Mouse (Mus musculus): ENCODE measurements around the gene Mrpl17.

The Mrpl17 gene

DNA sequence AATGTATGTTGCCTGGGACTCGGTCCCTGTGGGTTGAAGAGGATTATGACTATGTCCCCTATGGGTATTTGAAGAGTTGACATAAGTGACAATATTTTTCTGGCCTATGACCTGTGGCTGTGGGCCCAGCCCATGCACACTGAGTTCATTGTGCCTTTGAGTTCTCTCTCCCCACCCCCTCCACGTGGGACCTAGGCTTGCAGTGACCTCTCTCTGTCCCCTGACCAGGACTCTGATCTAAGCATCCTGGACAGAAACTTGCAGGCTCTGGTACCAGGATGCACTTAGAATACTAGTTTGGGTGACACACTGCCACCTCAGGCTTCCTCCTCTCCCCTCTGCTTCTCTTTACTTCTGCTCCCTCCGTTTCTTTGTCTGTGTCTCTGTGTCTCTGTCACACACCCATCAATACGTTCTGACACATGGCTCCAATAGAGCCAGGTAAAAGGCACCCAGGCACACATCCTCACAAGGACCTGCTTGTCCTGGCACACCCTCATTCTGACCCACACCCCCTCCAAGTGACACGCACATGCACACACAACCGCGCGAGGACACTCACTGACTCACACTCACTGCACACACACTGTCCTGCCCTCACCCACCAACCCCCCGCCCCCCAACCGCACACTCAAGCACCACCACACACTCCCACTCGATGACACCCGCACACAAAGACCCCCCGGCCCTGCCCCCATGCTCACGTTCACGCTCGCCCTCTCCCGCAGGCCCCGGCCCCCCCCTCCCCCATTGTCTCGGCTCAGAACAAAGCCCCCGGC, 24.2 kb downstream of the Mrpl17 start:
- no peak for DNase-seq (ENCODE audit: low read depth, low spot score)

DNA sequence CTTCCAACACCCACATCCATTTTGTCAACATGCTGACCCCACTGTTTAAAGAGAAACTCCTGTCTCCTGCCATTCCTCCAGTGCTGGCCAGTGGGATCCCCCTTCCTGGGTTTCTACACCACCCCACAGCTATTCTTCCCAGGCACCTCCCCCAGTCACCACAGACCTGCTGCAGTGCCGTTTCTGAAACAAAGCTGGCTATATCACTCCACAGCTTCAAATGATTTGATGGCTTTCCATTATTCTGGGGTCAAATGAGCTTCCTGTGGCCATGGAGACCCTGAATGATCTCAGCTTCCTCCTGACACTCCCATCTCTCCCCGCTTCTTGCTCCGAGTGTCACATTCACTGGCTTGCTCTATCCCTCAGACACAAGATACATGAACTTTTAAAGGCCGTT, 26.3 kb downstream of the Mrpl17 start:
- no peak for DNase-seq (ENCODE audit: low read depth, low spot score)

DNA sequence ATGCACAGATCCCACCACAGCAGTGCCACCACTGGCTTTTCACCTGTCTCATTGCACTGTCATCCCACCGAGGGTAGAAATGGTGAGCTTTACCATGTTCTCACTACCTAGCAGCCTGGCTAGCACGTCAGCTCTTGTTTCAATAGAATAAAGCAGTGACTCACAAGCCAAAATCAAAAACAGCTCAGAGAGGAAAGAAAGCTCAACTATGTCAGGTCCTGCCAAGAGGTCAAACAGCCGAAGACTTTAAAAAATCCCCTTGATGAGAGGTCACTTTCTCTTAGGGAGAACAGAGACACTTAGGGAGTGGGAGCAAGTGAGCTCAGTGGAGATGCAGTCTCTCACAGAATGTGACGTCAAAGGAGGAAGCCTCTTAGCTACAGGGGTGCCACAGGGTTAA, 27.0 kb downstream of the Mrpl17 start:
- DNase-seq (ENCODE audit: low read depth, low spot score), result no peak

DNA sequence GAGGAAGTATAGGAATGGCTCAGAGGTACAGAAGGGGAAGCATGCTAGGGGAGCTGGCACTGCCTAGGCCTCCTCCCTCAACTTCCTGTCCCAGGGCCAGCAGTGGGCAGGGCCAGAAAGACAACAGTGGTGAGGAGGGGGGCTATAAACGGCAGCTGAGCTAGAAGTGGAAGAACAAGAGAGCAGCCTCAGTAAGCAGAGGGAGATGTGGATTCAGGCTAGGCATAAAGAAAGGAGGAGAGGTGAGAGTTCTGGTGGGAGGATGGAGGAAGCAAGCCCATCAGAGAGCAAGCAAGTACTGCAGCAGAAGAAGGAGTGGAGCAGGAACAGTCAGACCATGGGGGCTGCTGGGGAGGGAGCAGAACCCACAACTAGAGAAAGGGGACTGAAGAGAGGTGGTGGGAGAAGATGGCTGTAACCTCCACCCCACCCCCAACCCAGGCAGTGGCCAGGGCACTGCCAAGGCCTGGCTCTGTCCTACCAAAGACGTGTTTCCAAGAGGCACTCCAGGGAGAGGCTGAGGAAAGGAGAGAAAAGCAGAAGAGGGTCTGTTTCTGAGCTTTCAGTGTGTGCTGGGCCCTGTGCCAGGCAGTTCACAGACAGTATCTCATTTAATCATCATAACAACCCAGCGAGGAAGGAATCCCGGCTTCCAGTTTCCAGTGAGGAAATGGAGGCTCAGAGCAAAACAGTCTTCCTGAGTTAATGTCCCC, 32.2 kb downstream of the Mrpl17 start:
- DNase-seq (ENCODE audit: low read depth, low spot score), result no peak

DNA sequence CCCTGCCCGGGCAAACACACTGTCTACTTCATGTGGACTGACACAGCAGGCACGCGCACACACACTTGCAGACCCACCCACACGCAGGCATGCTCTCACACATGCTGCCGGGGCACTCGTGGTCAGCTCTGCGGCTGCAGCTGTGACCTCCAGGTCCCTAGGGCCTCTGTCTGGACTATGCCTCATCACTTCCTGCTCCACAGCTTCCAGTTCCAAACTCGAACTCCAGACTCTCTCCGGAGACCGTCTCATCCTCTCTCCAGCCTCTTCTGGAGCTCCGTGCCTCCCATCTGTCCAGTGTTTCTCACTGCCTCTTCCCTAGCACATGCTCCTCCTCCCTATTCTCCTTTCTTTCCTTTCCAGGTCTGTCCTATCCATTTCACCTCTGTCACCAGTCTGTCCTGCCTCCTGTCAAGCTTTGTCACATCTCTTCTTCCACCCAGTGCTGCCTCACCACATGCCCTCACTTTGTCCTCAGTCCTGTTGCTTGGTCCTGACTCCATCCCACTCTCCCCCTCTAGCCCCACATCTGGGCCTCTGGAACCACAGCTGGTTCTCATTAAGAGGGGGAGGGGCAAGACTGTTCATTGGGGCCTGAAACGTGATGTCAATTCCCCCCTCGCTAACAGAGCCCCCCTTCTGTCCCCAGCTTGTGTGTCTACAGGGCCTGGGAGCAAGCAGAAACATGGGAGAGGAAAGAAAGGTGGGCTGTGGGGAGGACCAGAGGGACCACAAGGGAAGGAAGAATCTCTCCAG, 32.9 kb downstream of the Mrpl17 start:
- DNase-seq (ENCODE audit: low read depth, low spot score), result peak; percentile 77

DNA sequence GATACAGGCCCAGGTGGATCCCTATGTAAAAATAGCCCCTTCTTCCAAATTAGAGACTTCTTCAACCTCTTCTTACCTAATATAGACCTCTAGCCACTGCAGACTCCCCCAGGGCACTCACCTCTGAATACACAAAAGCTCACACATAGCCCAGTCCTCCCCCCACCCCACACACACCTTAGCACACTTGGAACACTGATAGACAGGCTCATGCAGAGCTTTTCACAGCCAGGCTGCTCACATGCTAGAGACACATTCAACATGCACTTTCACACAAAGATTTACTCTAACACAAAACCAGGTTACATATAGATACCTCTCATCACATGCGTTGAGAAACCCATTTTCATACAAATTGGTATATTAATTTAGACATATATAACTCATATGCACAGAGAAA, 33.6 kb downstream of the Mrpl17 start:
- DNase-seq (ENCODE audit: low read depth, low spot score), result no peak

DNA sequence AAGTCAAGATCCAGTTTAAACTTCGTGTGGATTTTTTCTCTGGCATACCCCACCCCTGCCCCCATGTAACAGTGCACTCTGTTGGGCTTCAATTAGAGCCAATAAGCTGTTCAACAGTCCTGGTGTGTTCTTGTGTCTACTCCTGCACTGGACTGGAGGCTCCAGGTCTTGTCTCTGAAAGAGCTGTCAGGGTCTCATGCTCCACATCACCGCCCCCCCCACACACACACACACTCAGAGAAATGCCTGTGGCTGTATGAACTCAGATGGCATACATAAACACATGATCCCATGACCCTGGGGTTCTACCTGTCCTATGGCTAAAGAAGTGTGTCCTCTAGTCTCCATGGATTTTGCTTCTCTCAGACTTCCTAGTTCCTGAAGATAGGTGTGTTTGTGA, 34.9 kb downstream of the Mrpl17 start:
- DNase-seq (ENCODE audit: low read depth, low spot score), result no peak

DNA sequence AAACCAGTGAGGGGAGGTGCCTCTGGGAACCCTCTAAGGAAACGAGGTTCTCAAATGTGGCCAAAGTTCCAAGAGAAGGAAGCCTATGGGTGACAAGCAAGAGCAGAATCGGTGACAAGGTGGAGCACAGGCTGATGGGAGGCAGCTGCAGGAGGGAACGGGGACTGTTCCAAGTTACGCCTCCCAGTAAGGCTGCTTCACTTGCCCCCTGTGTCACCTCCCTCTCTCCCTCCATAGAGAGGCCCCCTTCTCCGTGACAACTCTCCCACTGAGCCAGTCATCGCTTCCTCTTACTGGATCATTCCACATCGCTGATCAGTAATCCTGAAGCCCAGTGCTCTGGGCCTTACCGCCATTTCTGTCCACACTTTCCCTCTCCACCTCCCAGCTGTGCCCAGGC, 36.2 kb downstream of the Mrpl17 start:
- no peak for DNase-seq (ENCODE audit: low read depth, low spot score)

DNA sequence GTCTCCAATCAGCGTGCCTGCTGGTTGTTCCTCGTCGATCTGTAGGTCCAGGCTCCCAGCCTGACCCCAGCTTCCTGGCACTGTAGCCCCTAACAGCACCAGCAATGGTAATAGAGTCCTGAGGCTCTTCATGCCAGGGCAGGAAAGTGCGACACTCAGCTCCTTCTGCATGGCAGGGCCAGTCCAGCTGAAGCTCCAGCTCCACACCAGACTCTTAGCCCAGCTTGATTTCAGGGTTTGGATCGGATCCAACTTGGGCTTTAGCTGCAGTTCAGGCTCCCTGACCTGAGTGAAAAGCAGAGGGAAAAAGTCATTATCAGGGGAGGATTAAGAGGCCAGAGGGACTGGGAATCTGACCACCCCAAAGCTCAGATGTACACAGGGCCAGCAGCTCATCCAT, 37.9 kb downstream of the Mrpl17 start:
- no peak for DNase-seq (ENCODE audit: low read depth, low spot score)

DNA sequence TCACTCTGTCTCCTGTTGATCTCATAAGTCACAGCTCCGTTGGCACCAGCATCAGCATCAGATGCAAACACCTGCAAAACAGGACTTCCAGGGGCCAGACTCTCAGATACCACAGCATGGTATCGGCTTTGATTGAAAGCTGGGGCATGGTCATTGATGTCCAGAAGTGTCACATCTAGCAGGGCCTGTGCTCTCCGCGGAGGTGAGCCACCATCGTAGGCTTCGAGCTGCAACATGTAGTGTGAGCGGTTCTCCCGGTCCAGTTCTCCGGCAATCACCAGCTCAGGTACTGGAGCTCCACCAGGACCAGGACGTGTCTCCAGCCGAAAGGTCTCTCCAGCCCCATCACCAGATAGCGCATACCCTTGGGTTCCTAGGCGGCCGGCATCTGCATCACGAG, 38.6 kb downstream of the Mrpl17 start:
- DNase-seq (ENCODE audit: low read depth, low spot score), result no peak

DNA sequence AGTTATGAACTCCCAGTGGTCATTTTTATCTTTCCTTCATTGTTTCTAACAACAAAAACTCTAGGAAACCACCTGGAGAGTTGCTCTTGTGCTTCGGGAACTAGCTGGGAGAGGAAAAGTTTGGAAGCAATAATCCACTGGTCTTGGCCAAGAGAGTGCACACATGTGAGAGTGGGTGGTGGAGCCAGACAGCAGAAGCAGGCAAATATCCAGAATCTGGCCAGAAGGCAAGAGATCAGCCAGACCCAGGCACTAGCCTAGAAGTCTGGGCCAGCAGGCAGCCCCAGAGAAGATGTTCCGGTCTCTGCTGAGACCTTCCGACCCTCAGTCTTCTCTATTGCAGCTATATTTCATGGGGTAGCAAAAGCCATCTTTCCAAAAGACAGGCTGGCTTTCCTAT, 40.9 kb downstream of the Mrpl17 start:
- no peak for DNase-seq (ENCODE audit: low read depth, low spot score)

DNA sequence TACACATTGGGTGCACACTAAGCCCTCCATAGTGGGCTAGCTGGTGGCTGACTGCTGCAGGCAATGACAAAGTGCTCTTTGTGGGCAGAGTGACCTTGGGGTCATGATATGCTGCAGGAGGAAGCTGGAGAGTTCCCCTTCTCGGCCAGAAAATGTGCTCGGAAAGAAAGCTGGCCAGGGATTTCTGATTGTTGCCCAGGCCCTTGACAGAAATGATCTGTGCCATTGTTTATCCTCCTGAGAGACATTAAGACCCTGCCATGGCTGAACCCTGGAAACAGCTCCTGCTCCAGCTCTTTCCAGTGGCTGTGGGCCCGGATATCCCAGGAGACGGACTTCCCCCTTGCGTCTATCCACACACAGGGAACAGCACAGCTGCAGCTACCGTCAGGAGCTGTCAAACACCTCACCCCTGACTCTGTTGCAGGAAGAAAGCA, 43.2 kb downstream of the Mrpl17 start:
- no peak for DNase-seq (ENCODE audit: low read depth, low spot score)

DNA sequence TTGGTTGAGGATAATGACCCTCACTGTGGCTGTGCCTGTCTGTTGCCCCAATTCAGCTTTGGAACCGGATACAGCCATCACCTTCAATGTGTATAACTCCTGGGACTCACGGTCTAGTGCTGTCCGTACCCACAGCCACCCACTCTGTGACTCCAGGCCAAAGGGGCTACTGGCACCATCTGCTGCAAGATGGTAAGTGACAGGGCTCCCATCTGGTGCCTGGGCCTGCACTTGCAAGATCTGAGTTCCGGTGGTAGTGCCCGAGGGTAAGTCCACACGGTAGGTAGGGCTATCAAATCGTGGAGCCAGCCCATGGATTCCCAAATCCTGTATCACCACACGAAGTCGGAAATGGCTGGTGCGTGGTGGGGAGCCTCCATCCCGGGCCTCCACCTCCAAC, 46.6 kb downstream of the Mrpl17 start:
- no peak for DNase-seq (ENCODE audit: low read depth, low spot score)

DNA sequence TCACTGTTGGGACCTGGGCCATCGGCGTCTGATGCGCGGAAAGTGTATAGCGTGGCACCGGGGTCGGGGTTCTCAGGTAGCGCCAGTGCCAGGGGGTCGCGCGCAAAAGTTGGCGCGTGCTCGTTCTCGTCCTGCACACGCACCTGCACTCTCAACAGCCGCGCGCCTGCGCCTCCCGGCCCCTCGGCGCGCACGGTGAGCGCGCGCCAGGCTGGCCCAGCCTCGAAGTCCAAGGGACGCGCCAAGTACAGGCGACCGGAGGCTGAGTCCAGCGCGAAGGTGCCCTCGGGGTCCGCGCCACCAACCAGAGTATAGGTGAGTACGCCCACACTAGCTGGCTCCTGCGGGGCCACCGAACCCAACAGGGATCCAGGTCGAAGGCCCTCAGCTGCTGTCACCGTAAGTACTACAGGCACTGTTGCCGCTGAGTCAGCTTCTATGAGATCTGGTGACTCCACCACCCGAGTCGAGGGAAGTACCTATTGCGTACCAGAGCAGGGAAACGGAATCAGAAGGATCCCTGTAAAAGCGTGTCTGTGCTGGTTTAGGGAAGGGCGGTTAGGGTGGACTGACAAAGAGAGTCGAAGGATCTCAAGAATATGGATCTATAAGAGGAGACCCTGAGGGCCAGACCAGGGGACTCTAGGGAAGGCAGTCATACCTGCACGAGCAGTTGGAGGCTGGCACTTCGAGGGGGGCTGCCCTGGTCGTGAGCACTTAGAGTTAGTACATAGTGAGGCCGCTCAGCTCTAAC, 48.2 kb downstream of the Mrpl17 start:
- DNase-seq (ENCODE audit: low read depth, low spot score), result no peak

DNA sequence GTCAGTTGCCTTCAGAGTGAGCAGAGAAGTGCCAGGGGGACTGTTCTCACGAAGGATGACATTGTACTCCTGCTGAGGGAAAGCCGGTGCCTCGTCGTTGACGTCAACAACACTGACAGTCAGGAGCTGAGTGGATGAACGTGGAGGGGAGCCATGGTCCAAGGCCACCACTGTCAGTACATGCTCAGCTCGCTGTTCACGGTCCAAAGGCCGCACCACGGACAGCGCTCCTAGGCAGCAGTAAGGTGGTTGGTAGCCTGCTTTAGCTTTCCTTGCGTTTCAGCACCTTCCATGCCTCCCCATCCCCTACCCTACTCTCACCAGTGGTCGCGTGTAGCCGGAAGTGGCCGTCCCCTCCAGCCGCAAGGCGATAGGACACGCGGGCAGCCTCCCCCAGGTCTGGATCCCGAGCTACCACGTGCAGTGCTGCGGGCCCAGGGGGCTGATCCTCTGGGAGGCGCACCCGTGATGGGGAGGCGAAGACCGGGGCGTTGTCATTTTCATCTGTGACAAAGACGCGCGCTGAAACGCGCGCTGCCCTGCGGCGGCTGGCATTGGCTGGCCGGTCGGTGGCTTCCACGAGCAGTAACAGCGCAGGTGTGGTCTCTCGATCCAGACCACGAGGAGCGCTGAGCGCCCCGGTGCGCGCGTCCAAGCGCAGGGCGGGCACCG, 49.0 kb downstream of the Mrpl17 start:
- DNase-seq (ENCODE audit: low read depth, low spot score), result no peak

DNA sequence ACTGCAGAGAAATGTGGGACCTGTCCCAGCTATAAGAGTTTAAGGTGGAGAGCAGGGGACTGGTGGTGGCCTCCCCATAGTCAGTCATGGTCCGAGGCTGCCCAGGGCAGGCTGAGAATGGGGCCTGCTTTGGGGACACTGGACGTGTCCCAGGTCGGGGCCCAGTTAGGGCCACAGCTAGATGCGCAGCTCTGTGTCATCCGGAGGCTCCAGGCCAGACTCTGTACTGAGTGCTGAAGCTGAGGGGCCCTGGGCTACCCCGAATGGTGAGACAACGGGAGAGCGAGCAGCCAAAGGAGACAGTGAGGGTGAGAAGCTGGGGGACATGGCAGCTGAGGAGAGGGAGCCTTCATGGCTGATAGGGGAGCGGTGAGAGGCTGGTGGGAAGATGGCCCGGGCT, 57.6 kb downstream of the Mrpl17 start:
- no peak for DNase-seq (ENCODE audit: low read depth, low spot score)

All from embryo, embryonic 11.5 days (tissue).